In genomic region chr2:3154986-3155385, GRCm38 (mm10) we compare ENCODE assay signal across 19 mouse cellular contexts. TPM values are rescaled to one million over a fixed set of nuclear protein-coding genes. Genes with fewer than 3 reads are reported as not detected.
DNase-seq lines count a peak whose midpoint lies in the region; ATAC-seq and TF ChIP-seq lines count a peak whose summit lies in the region.
"Had no signal": no experiment of that assay in that cellular context is flagged by ENCODE, and none has a peak within 500 bp of the region (broad histone marks: within the 10 kb centered on the region; RNA-seq: fewer than 3 reads in every experiment).

No protein-coding gene starts in this region.

- no peak for ATAC-seq in neural tube, embryonic 13.5 days (ENCODE audit: low read depth)
- ATAC-seq: forebrain, embryonic 14.5 days; liver, embryonic 12.5 days; midbrain, embryonic 13.5 days had no signal

- 83% methylated on average over 2 of the region's 2 CpGs for WGBS in heart, embryonic 10.5 days
- WGBS in neural tube, embryonic 13.5 days: 63% methylated on average over 2 of the region's 2 CpGs

- no peak overlapping the region for H3K27ac ChIP-seq in heart, embryonic 10.5 days
- H3K27ac ChIP-seq in layer of hippocampus, adult 2 months: peak overlapping the region; percentile 67; the same call in 1 of the 2 replicates
- H3K27ac ChIP-seq in neural tube, embryonic 13.5 days (replicated peaks): peak overlapping the region; percentile 59
- H3K27ac ChIP-seq: heart, embryonic 15.5 days; liver, embryonic 12.5 days; midbrain, embryonic 13.5 days had no signal

- H3K36me3 ChIP-seq in heart, embryonic 10.5 days: no peaks in the 10 kb centered on the region
- no peaks in the 10 kb centered on the region for H3K36me3 ChIP-seq in neural tube, embryonic 13.5 days
- H3K36me3 ChIP-seq: heart, embryonic 15.5 days; liver, embryonic 12.5 days; midbrain, embryonic 13.5 days had no signal

- no peak overlapping the region for H3K4me2 ChIP-seq in neural tube, embryonic 13.5 days
- H3K4me2 ChIP-seq: heart, embryonic 15.5 days; liver, embryonic 12.5 days; midbrain, embryonic 13.5 days had no signal

- no peak overlapping the region for H3K4me3 ChIP-seq in heart, embryonic 10.5 days
- H3K4me3 ChIP-seq in layer of hippocampus, adult 2 months: no peak overlapping the region
- no peak overlapping the region for H3K4me3 ChIP-seq in neural tube, embryonic 13.5 days
- H3K4me3 ChIP-seq: erythroblast, embryonic 14.5 days; heart, embryonic 15.5 days; liver, embryonic 12.5 days; midbrain, embryonic 13.5 days had no signal

- no peaks in the 10 kb centered on the region for H3K9me3 ChIP-seq in heart, embryonic 10.5 days
- no peaks in the 10 kb centered on the region for H3K9me3 ChIP-seq in neural tube, embryonic 13.5 days
- H3K9me3 ChIP-seq: heart, embryonic 15.5 days; liver, embryonic 12.5 days; midbrain, embryonic 13.5 days had no signal

- no peaks in the 10 kb centered on the region for H3K27me3 ChIP-seq in heart, embryonic 10.5 days (ENCODE audit: insufficient read depth, poor library complexity, severe bottlenecking)
- no peaks in the 10 kb centered on the region for H3K27me3 ChIP-seq in neural tube, embryonic 13.5 days
- H3K27me3 ChIP-seq: CH12.LX; heart, embryonic 15.5 days; liver, embryonic 12.5 days; midbrain, embryonic 13.5 days had no signal

- no peak overlapping the region for H3K9ac ChIP-seq in neural tube, embryonic 13.5 days
- H3K9ac ChIP-seq: heart, embryonic 15.5 days; liver, embryonic 12.5 days; midbrain, embryonic 13.5 days had no signal

- peaks cover 43% of the 10 kb centered on the region for H3K4me1 ChIP-seq in heart, embryonic 10.5 days
- H3K4me1 ChIP-seq in neural tube, embryonic 13.5 days (replicated peaks): peaks cover 54% of the 10 kb centered on the region
- H3K4me1 ChIP-seq: liver, embryonic 12.5 days had no signal

- no peak for TF ChIP-seq CTCF in layer of hippocampus, adult 2 months (conservative IDR thresholded peaks at IDR 0.05)

- DNase-seq in heart, adult 8-10 months (ENCODE audit: low spot score): peak; percentile 35
- DNase-seq in heart, embryonic 10.5 days (ENCODE audit: low spot score): no peak
- DNase-seq in layer of hippocampus, adult 2 months (ENCODE audit: low spot score in 2 of 2): no peak
- no peak for DNase-seq in layer of hippocampus, postnatal 14 days (ENCODE audit: low spot score in 2 of 2)
- DNase-seq in neural tube, embryonic 10.5 days (ENCODE audit: extremely low spot score, low spot score): no peak
- no peak for DNase-seq in kidney, postnatal 25 days
- DNase-seq: adrenal gland, adult 2 months; cerebellum, postnatal 10 days; gastrocnemius, postnatal 36 days; layer of hippocampus, postnatal 36 days; right cerebral cortex, postnatal 4 days; thymus, postnatal 36 days had no signal

RNA-seq across cellular contexts. Expression of gene Fam171a1, which starts 41.0 kb away (rescaled TPM):
- total RNA-seq in heart, adult 8-10 months (2022): 10 to 100 TPM; 12.1 to 16.7 (median 14.0) TPM
- 34.0 and 35.3 TPM in 2 replicates for polyA plus RNA-seq in heart, embryonic 10.5 days (2016; fragmentation: Nextera tagmentation; extraction: Ambion mirVana)
- 10 to 100 TPM; 72.1 to 73.2 TPM for total RNA-seq in layer of hippocampus, adult 2 months (2021)
- total RNA-seq in layer of hippocampus, postnatal 14 days (2021): 10 to 100 TPM; 62.1 to 65.9 TPM
- polyA plus RNA-seq in neural tube, embryonic 13.5 days (2015; fragmentation: Nextera tagmentation; extraction: Ambion mirVana): 54.2 and 55.4 TPM in 2 replicates
